Mouse (Mus musculus) heart, embryonic 12.5 days (tissue): ENCODE results near the gene Ccdc39. TPM values are rescaled to one million over a fixed set of nuclear protein-coding genes. Genes with fewer than 3 reads are reported as not detected.

ENCODE experiments used
- ATAC-seq: fragments of 200-750 bp; cut with Nextera tagmentation; 2 replicates; pipeline ENCODE4 v1.8.0; 2017; ENCODE audit warnings: moderate TSS enrichment, moderate library complexity; ENCODE audit not compliant: insufficient number of reproducible peaks, low FRiP score
- H3K27ac ChIP-seq: fragments of 300-500 bp; sonication (generic); 2 replicates; pipeline ENCODE4 v1.5.1; 2016; ENCODE audit warnings: mild to moderate bottlenecking, moderate library complexity; ENCODE audit not compliant: poor library complexity, severe bottlenecking
- H3K27me3 ChIP-seq: fragments of 300-500 bp; sonication (generic); replicated peaks from 2 replicates; pipeline ENCODE4 v1.6.1; 2016; ENCODE audit warnings: mild to moderate bottlenecking, moderate library complexity
- H3K36me3 ChIP-seq: fragments of 300-500 bp; sonication (generic); 2 replicates; pipeline ENCODE4 v1.6.1; 2016; ENCODE audit warnings: mild to moderate bottlenecking, moderate library complexity
- H3K4me1 ChIP-seq: fragments of 300-500 bp; sonication (generic); replicated peaks from 2 replicates; pipeline ENCODE4 v1.6.1; 2016; ENCODE audit warnings: mild to moderate bottlenecking
- H3K4me2 ChIP-seq: fragments of 300-500 bp; sonication (generic); 2 replicates; pipeline ENCODE4 v1.6.1; 2016; ENCODE audit warnings: mild to moderate bottlenecking, moderate library complexity
- H3K4me3 ChIP-seq: fragments of 300-500 bp; sonication (generic); 2 replicates; pipeline ENCODE4 v1.5.1; 2016; ENCODE audit warnings: mild to moderate bottlenecking
- H3K9ac ChIP-seq: fragments of 300-500 bp; sonication (generic); 2 replicates; pipeline ENCODE4 v1.6.1; 2016; ENCODE audit warnings: mild to moderate bottlenecking, moderate library complexity
- H3K9me3 ChIP-seq: fragments of 300-500 bp; sonication (generic); replicated peaks from 2 replicates; pipeline ENCODE4 v1.6.1; 2016; ENCODE audit warnings: mild to moderate bottlenecking, moderate library complexity
- WGBS: fragments of 180-500 bp; shearing (Covaris S2); methylation state at CpG from one replicate; pipeline ENCODE4 v1.1.7; 2016; 5-methylcytosine and 5-hydroxymethylcytosine counted together
- polyA plus RNA-seq: library from polyadenylated mRNA; unstranded; fragments of >200 nt; fragmentation: Nextera tagmentation; extraction: Ambion mirVana; gene quantifications from 2 replicates; pipeline ENCODE4 v1.2.1, GENCODE M21; 2016

Ccdc39 gene
- polyA plus RNA-seq: 0.54 and 1.1 TPM in 2 replicates

- H3K27ac ChIP-seq: no peak within 1 kb of the TSS
- peak within 1 kb of the TSS; percentile 51 for H3K4me3 ChIP-seq
- H3K27me3 ChIP-seq: no peaks in the 10 kb centered on the region
- ATAC-seq: peak; percentile 59; the same call in 1 of the 2 replicates
- WGBS: 8% methylated on average over 26 of the region's 26 CpGs
- H3K36me3 ChIP-seq: no peaks in the 10 kb centered on the region
- peaks cover 4% of the 10 kb centered on the region; the same call in 1 of the 2 replicates for H3K4me1 ChIP-seq
- no peaks in the 10 kb centered on the region for H3K9me3 ChIP-seq
- H3K9ac ChIP-seq: peak within 1 kb of the TSS; percentile 76
- peak within 1 kb of the TSS; percentile 80 for H3K4me2 ChIP-seq
These were observed at the start of gene Ccdc39 for GRCm38 (mm10) chr3:33843801-33844632. Gene Ccdc39, minus strand, starts transcription at chr3:33844310.

GRCm38 (mm10) chr3:33893433-33893832, 49.3 kb upstream of the Ccdc39 start:
- WGBS: 82% methylated on average over 5 of the region's 5 CpGs
- no peak overlapping the region for H3K4me2 ChIP-seq
- no peak overlapping the region for H3K27ac ChIP-seq

GRCm38 (mm10) chr3:33887438-33887837, 43.3 kb upstream of the Ccdc39 start:
- Histone ChIP-seq H3K4me1 (no peaks in the 10 kb centered on the region), H3K27me3 (no peaks in the 10 kb centered on the region), H3K9ac (no peak overlapping the region), H3K4me2 (no peak overlapping the region), H3K9me3 (no peaks in the 10 kb centered on the region), H3K36me3 (no peaks in the 10 kb centered on the region), H3K27ac (no peak overlapping the region), H3K4me3 (no peak overlapping the region)
- ATAC-seq: no peak
- WGBS: 51% methylated on average over 8 of the region's 8 CpGs

More at GRCm38 (mm10) chr3:33893433-33893832, 49.3 kb upstream of the Ccdc39 start:
- no peaks in the 10 kb centered on the region for H3K4me1 ChIP-seq
- H3K9ac ChIP-seq: no peak overlapping the region
- H3K36me3 ChIP-seq: no peaks in the 10 kb centered on the region
- no peaks in the 10 kb centered on the region for H3K27me3 ChIP-seq
- ATAC-seq: no peak
- H3K4me3 ChIP-seq: no peak overlapping the region
- H3K9me3 ChIP-seq: no peaks in the 10 kb centered on the region

GRCm38 (mm10) chr3:33883105-33883504, 39.0 kb upstream of the Ccdc39 start:
- ATAC-seq: no peak
- Histone ChIP-seq H3K27ac (no peak overlapping the region), H3K36me3 (no peaks in the 10 kb centered on the region), H3K4me1 (no peaks in the 10 kb centered on the region), H3K4me2 (no peak overlapping the region), H3K27me3 (no peaks in the 10 kb centered on the region), H3K9ac (no peak overlapping the region), H3K9me3 (no peaks in the 10 kb centered on the region), H3K4me3 (no peak overlapping the region)
- 76% methylated on average over 6 of the region's 6 CpGs for WGBS

- no peaks in the 10 kb centered on the region for H3K4me1 ChIP-seq
- H3K9me3 ChIP-seq: no peaks in the 10 kb centered on the region
- H3K27me3 ChIP-seq: no peaks in the 10 kb centered on the region
- H3K4me3 ChIP-seq: no peak overlapping the region
- H3K4me2 ChIP-seq: no peak overlapping the region
- no peaks in the 10 kb centered on the region for H3K36me3 ChIP-seq
- ATAC-seq: no peak
- no peak overlapping the region for H3K9ac ChIP-seq
- WGBS: 63% methylated on average over 2 of the region's 2 CpGs
- no peak overlapping the region for H3K27ac ChIP-seq
These were observed 38.6 kb upstream of the Ccdc39 start for GRCm38 (mm10) chr3:33882695-33883094.

GRCm38 (mm10) chr3:33878661-33879060, 34.6 kb upstream of the Ccdc39 start:
- no peak overlapping the region for H3K9ac ChIP-seq
- H3K9me3 ChIP-seq: no peaks in the 10 kb centered on the region
- H3K36me3 ChIP-seq: no peaks in the 10 kb centered on the region
- no peaks in the 10 kb centered on the region for H3K4me1 ChIP-seq
- no peak overlapping the region for H3K27ac ChIP-seq
- no peak overlapping the region for H3K4me2 ChIP-seq
- no peak for ATAC-seq
- 77% methylated on average over 6 of the region's 6 CpGs for WGBS
- no peaks in the 10 kb centered on the region for H3K27me3 ChIP-seq
- no peak overlapping the region for H3K4me3 ChIP-seq

- no peak overlapping the region for H3K9ac ChIP-seq
- WGBS: 62% methylated on average over 12 of the region's 12 CpGs
These were observed 30.6 kb upstream of the Ccdc39 start for GRCm38 (mm10) chr3:33874456-33875286.

GRCm38 (mm10) chr3:33873837-33874236, 29.7 kb upstream of the Ccdc39 start:
- WGBS: 76% methylated on average over 7 of the region's 7 CpGs
- no peak overlapping the region for H3K4me2 ChIP-seq
- no peaks in the 10 kb centered on the region for H3K27me3 ChIP-seq
- H3K4me3 ChIP-seq: no peak overlapping the region
- no peak overlapping the region for H3K9ac ChIP-seq
- no peaks in the 10 kb centered on the region for H3K4me1 ChIP-seq
- no peak overlapping the region for H3K27ac ChIP-seq
- H3K9me3 ChIP-seq: no peaks in the 10 kb centered on the region
- no peak for ATAC-seq
- no peaks in the 10 kb centered on the region for H3K36me3 ChIP-seq

More at GRCm38 (mm10) chr3:33874456-33875286, 30.6 kb upstream of the Ccdc39 start:
- Histone ChIP-seq H3K4me1 (no peaks in the 10 kb centered on the region), H3K27me3 (no peaks in the 10 kb centered on the region), H3K27ac (no peak overlapping the region), H3K4me2 (no peak overlapping the region), H3K9me3 (no peaks in the 10 kb centered on the region), H3K4me3 (no peak overlapping the region), H3K36me3 (no peaks in the 10 kb centered on the region)
- ATAC-seq: no peak

- H3K4me1 ChIP-seq: no peaks in the 10 kb centered on the region
- H3K4me2 ChIP-seq: no peak overlapping the region
- H3K36me3 ChIP-seq: no peaks in the 10 kb centered on the region
- no peaks in the 10 kb centered on the region for H3K27me3 ChIP-seq
- ATAC-seq: no peak
- H3K27ac ChIP-seq: no peak overlapping the region
- H3K9ac ChIP-seq: no peak overlapping the region
- no peaks in the 10 kb centered on the region for H3K9me3 ChIP-seq
- 81% methylated on average over 8 of the region's 8 CpGs for WGBS
- no peak overlapping the region for H3K4me3 ChIP-seq
These were observed 29.3 kb upstream of the Ccdc39 start for GRCm38 (mm10) chr3:33873366-33873765.

- no peaks in the 10 kb centered on the region for H3K9me3 ChIP-seq
- no peak overlapping the region for H3K4me3 ChIP-seq
- no peak overlapping the region for H3K4me2 ChIP-seq
- no peak overlapping the region for H3K9ac ChIP-seq
- H3K4me1 ChIP-seq: no peaks in the 10 kb centered on the region
- ATAC-seq: no peak
- H3K27me3 ChIP-seq: no peaks in the 10 kb centered on the region
- H3K36me3 ChIP-seq: no peaks in the 10 kb centered on the region
- H3K27ac ChIP-seq: no peak overlapping the region
These were observed 20.0 kb upstream of the Ccdc39 start for GRCm38 (mm10) chr3:33864000-33864540.

- no peaks in the 10 kb centered on the region for H3K36me3 ChIP-seq
- no peak overlapping the region for H3K4me2 ChIP-seq
- H3K9me3 ChIP-seq: no peaks in the 10 kb centered on the region
- no peaks in the 10 kb centered on the region for H3K4me1 ChIP-seq
- WGBS: 81% methylated on average over 3 of the region's 3 CpGs
- no peak for ATAC-seq
- H3K4me3 ChIP-seq: no peak overlapping the region
- no peaks in the 10 kb centered on the region for H3K27me3 ChIP-seq
- no peak overlapping the region for H3K27ac ChIP-seq
- H3K9ac ChIP-seq: no peak overlapping the region
These were observed 14.8 kb upstream of the Ccdc39 start for GRCm38 (mm10) chr3:33858939-33859338.
